Mouse (Mus musculus): ENCODE measurements around the gene Vim.
A peak's percentile ranks its signal among the peaks of the same experiment; 100 is the strongest.

Gene Vim

GRCm38 (mm10) chr2:13573408-13574065 is at the start of gene Vim:
Gene Vim (plus strand): TSS chr2:13573927.
- no peak for DNase-seq (ENCODE audit: low read depth, low spot score)

- no peak for DNase-seq (ENCODE audit: low read depth, low spot score)
Measured at GRCm38 (mm10) chr2:13526205-13526604, 47.5 kb upstream of the Vim start.

- DNase-seq (ENCODE audit: low read depth, low spot score) = no peak
Measured at GRCm38 (mm10) chr2:13527125-13527524, 46.6 kb upstream of the Vim start.

GRCm38 (mm10) chr2:13527531-13527930 is 46.2 kb upstream of the Vim start:
- no peak for DNase-seq (ENCODE audit: low read depth, low spot score)

- no peak for DNase-seq (ENCODE audit: low read depth, low spot score)
Measured at GRCm38 (mm10) chr2:13529253-13529933, 44.3 kb upstream of the Vim start.

- no peak for DNase-seq (ENCODE audit: low read depth, low spot score)
Measured at GRCm38 (mm10) chr2:13530639-13531038, 43.1 kb upstream of the Vim start.

- DNase-seq (ENCODE audit: low read depth, low spot score) = no peak
Measured at GRCm38 (mm10) chr2:13536747-13537146, 37.0 kb upstream of the Vim start.

GRCm38 (mm10) chr2:13537733-13538132 is 36.0 kb upstream of the Vim start:
- DNase-seq (ENCODE audit: low read depth, low spot score) = no peak

GRCm38 (mm10) chr2:13538258-13538657 is 35.5 kb upstream of the Vim start:
- DNase-seq (ENCODE audit: low read depth, low spot score) = no peak

GRCm38 (mm10) chr2:13538704-13539377 is 34.9 kb upstream of the Vim start:
- no peak for DNase-seq (ENCODE audit: low read depth, low spot score)

- DNase-seq (ENCODE audit: low read depth, low spot score) = no peak
Measured at GRCm38 (mm10) chr2:13539860-13540259, 33.9 kb upstream of the Vim start.

GRCm38 (mm10) chr2:13543519-13544124 is 30.1 kb upstream of the Vim start:
- no peak for DNase-seq (ENCODE audit: low read depth, low spot score)

- DNase-seq (ENCODE audit: low read depth, low spot score) = peak; percentile 70
Measured at GRCm38 (mm10) chr2:13544193-13544824, 29.4 kb upstream of the Vim start, which contains the start of gene Trdmt1. Gene Trdmt1 (minus strand): TSS chr2:13544668.

- DNase-seq (ENCODE audit: low read depth, low spot score) = no peak
Measured at GRCm38 (mm10) chr2:13548749-13549148, 25.0 kb upstream of the Vim start.

- DNase-seq (ENCODE audit: low read depth, low spot score) = no peak
Measured at GRCm38 (mm10) chr2:13553966-13554365, 19.8 kb upstream of the Vim start.

- DNase-seq (ENCODE audit: low read depth, low spot score) = no peak
Measured at GRCm38 (mm10) chr2:13556239-13556638, 17.5 kb upstream of the Vim start.

- DNase-seq (ENCODE audit: low read depth, low spot score) = no peak
Measured at GRCm38 (mm10) chr2:13557145-13558030, 16.3 kb upstream of the Vim start.

- no peak for DNase-seq (ENCODE audit: low read depth, low spot score)
Measured at GRCm38 (mm10) chr2:13558607-13559262, 15.0 kb upstream of the Vim start.

GRCm38 (mm10) chr2:13559303-13559702 is 14.4 kb upstream of the Vim start:
- no peak for DNase-seq (ENCODE audit: low read depth, low spot score)

GRCm38 (mm10) chr2:13559729-13560128 is 14.0 kb upstream of the Vim start:
- no peak for DNase-seq (ENCODE audit: low read depth, low spot score)

Measured in retina, adult 2 months (tissue).